Mouse (Mus musculus) liver, embryonic 14 days (tissue): ENCODE measurements around the gene Pcbp2. TPM values are rescaled to one million over a fixed set of nuclear protein-coding genes. Genes with fewer than 3 reads are reported as not detected.

Experiments
- polyA plus RNA-seq: library from polyadenylated mRNA; depleted of rRNA; stranded (reverse); fragments of >200 nt; gene quantifications from 2 replicates; pipeline ENCODE4 v1.2.3, GENCODE M21; 2012; rRNA removed

Pcbp2 gene
- 197 and 256 TPM in 2 replicates for polyA plus RNA-seq

DNA sequence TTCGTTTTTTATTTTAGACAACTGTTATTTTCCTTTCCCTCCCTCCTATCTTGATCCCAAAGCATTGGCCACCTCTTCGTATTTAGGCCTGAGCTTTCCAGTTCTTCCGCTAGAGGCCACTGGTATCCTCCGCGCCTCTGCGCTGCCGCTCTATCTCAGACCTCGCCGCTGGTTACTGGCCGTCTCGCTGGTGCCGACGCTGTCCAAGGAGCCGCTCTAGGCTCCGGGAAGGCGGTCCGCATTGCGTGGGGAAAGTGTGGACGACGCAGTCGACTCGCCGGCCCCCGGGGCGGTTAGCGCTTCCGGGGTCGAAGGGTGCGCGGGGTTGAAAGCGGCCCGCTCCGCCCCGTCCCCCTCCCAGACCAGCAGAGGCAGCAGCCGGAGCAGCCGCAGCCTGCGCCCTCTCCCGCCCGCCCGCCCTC, at the start of gene Pcbp2:
Pcbp2 (plus strand) TSS at position 357 of the 422 bp plus-strand sequence.

DNA sequence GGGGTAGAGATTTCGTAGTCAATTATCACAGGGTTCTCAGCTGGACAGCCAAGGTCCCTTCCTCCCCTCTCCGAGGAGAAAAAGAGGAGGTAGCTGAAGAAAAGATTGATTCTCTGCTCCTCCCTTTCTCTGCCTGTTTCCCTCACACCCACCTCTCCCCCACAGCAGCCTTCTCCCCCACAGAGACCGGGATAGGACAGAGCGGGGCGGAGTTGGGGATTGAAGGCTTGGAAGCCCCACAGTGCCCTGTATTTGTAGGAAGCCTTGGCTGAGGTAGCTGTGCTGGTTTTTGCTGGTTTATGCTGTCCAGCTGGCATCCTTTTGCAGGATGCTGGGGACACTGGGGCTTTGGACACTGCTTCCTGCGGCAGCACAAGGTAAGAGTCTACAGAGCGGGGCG, 25.2 kb upstream of the Pcbp2 start, which contains the start of gene Amhr2:
Amhr2 (plus strand) TSS at position 222 of the 400 bp plus-strand sequence.

DNA sequence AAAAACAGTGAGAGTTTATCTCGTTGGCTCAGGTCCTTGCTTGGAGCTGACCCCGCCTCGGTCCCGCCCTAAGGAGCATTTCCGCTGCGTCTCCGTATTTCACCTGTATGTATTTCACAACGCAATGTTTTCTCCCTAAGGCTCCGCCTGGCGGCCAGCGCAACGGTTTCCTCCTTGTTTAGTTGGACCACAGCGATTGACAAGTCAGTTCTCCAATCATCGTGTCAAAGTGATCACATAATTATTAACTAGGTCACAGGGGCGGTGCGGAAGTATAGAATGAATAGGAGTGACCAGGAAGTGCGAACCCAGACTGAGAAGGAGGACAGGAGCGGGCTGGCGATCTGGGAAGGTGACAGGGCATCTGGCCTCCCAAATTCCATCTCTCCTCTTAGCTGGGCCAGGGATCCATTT, 11.4 kb upstream of the Pcbp2 start, which contains the start of gene Prr13:
Prr13 (plus strand) TSS at position 125 of the 414 bp plus-strand sequence.

DNA sequence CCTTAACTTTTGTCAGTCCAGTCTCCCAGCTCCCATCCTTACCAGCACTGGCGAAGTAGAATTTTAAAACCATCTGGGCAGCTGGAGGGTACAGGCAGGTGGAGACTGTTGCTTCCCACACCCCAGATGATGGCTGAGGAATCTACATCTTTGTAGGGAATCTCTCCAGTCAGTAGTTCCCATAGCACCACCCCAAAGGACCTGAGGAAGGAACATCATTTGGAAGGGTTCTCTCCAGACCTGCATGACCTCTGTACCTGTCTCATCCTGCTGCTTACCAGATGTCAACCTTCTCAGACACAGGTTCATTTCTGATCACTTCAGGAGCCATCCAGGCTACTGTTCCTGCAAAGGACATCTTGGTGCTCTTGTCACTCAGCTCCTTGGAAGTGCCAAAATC, 33.1 kb downstream of the Pcbp2 start, which contains the start of gene Gm10337:
Gm10337 (plus strand) TSS at position 276 of the 400 bp plus-strand sequence.

DNA sequence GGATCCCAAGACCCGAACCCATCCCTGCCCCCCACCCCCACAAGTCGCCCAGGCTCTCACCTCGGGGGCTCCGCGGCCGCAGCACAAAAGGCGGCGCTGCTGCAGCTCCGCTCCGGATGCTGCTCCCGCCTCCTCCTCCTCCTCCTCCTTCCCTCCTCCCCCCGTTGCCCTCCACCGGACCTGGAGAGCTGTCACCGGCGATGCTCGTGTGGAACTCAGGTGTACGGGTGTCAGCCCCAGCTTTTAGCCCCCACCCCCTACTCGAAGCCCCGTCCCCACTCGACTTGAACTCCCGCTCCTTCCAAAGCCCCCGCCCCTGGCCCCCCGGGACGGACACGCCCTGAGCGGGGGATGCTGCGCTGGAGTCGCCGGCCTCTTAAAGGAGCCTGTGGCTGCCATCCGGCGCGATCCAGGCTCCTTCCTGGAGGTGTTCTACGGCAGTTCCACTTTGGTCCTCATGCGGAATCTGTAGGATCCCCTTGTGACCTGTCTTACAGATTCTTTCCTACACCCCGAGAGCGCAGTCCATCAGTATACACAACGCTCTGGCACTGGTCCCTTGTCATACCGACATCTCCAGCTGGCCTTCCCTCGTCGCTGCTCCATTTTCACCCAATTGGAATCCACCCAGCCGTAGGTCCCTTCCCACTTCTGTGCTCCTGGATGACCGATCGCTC, 46.5 kb downstream of the Pcbp2 start, which contains the start of gene Map3k12:
Map3k12 (minus strand) TSS at position 337 of the 677 bp plus-strand sequence.

DNA sequence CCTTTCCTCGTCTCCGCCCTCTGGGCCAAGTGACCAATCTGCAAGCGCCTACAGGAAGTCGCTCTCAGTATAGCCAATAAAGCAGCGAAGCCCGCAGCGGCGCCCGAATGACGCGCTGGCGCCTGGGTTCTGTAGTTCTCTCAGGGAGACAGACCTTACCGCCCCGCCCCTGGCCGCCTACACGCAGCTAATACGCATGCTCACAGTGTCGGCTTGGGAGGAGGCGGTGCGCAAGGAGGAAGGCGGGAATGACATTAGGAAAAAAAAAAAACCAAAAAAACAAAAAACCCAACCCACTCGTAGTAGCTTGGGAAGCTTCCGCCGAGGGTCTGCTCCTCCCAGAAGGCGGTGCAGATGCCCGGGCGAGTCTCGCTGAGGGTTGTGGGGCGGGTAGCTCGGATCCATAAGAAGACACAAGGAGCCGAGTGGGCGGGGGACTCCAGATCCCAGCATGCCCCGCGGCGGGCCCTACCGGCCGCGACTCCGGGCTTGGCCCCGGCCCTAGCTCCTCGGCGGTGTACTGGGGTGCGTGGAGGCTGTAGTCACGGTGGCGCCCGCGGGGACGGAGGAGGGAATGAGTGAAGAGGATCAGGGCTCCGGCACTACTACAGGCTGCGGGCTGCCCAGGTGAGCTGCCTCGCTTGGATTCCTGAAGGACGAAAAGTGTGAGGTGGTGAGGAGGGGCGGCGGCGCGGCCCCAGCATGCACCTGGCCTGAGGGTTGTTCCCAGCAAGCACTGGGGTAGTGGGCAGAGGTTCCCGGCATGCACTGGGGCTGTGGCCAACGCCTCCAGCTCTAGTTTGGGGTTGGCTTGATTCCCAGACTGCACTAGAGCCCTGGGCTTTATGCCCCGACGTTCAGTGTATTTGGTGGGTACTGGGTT, 47.9 kb downstream of the Pcbp2 start, which contains the start of gene Tarbp2:
Tarbp2 (plus strand) TSS at position 217 of the 883 bp plus-strand sequence.

DNA sequence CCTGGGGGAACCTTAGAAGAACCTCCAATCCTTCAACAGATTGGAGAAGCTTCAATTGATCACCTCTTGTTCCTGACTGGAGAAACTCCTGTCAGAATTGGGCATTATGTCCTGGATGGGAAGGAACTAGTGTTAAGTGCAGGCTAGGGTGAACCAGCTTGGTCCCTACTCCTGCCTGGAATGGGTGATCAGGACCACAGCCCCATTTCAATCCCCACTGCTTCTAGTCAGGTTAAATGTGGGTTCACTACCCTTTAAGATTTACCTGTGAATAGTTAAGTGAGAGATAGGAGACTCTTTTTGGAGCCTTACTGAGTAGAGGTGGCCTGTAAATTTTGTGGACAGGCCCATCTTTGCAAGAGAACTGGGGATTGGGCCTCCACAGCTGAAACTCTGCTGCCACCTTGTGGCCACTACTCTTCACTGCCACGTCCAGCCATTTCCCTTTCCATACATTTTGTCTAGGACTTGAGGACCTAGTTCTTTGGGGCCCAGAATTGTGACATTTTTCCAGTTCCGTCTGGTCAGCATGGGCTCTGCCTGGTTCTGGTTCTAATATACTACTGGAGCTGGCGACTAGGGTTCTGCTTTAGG, 54.6 kb downstream of the Pcbp2 start, which contains the start of gene Npff:
Npff (minus strand) TSS at position 51 of the 594 bp plus-strand sequence.

Other genes starting within 250 kb of the Pcbp2 start
- 2.2 and 2.3 TPM in 2 replicates for gene Itgb7, start 238.6 kb upstream of the Pcbp2 start, polyA plus RNA-seq
- 2.0 and 2.1 TPM in 2 replicates for gene Rarg, start 213.0 kb upstream of the Pcbp2 start, polyA plus RNA-seq
- gene Gm9918, start 200.0 kb upstream of the Pcbp2 start, polyA plus RNA-seq, result 0.03 TPM in 2 replicates
- 11.1 and 12.9 TPM in 2 replicates for gene Mfsd5, start 191.1 kb upstream of the Pcbp2 start, polyA plus RNA-seq
- gene Espl1, start 174.3 kb upstream of the Pcbp2 start, polyA plus RNA-seq, result 14.5 and 18.7 TPM in 2 replicates
- 84.4 and 85.9 TPM in 2 replicates for gene Pfdn5, start 144.4 kb upstream of the Pcbp2 start, polyA plus RNA-seq
- 27.0 and 31.6 TPM in 2 replicates for gene Myg1, start 138.8 kb upstream of the Pcbp2 start, polyA plus RNA-seq
- 31.9 and 34.2 TPM in 2 replicates for gene Aaas, start 119.8 kb upstream of the Pcbp2 start, polyA plus RNA-seq
- 0.03 and 0.05 TPM in 2 replicates for gene Sp7, start 103.4 kb upstream of the Pcbp2 start, polyA plus RNA-seq
- gene Sp1, start 64.4 kb upstream of the Pcbp2 start, polyA plus RNA-seq, result 10.2 and 11.4 TPM in 2 replicates
- gene Amhr2, start 25.2 kb upstream of the Pcbp2 start, polyA plus RNA-seq, result 0.08 and 0.09 TPM in 2 replicates
- 72.5 and 88.4 TPM in 2 replicates for gene Prr13, start 11.5 kb upstream of the Pcbp2 start, polyA plus RNA-seq
- not detected in 2 replicates for gene Gm10337, start 33.2 kb downstream of the Pcbp2 start, polyA plus RNA-seq
- gene Map3k12, start 46.5 kb downstream of the Pcbp2 start, polyA plus RNA-seq, result 0.95 and 1.3 TPM in 2 replicates
- gene Tarbp2, start 47.7 kb downstream of the Pcbp2 start, polyA plus RNA-seq, result 36.1 and 41.9 TPM in 2 replicates
- 1.1 and 1.6 TPM in 2 replicates for gene Npff, start 54.4 kb downstream of the Pcbp2 start, polyA plus RNA-seq
- gene Gm28047, start 154.5 kb downstream of the Pcbp2 start, polyA plus RNA-seq, result not detected in 2 replicates
- gene Atf7, start 154.9 kb downstream of the Pcbp2 start, polyA plus RNA-seq, result 11.8 and 12.5 TPM in 2 replicates
- 216 and 238 TPM in 2 replicates for gene Atp5g2, start 201.8 kb downstream of the Pcbp2 start, polyA plus RNA-seq